Mouse (Mus musculus) G1E (cell line): ENCODE results near the gene Dnmt3a.

Experiments used
- CTCF ChIP-seq: IDR thresholded peaks from 2 replicates; pipeline ENCODE4 v1.5.1; 2012; ENCODE audit warnings: low read depth, low read length, inconsistent platforms, mixed read lengths
- GATA1 ChIP-seq: IDR thresholded peaks from 2 replicates; pipeline ENCODE4 v1.6.1; 2012; ENCODE audit warnings: borderline replicate concordance, low read length, inconsistent platforms, mixed read lengths

- TF ChIP-seq GATA1 (no peak), CTCF (no peak)
Observed at GRCm38 (mm10) chr12:3854419-3854818, 48.6 kb downstream of the Dnmt3a start.
